Mouse (Mus musculus): ENCODE data around the gene Tmcc2. TPM values are rescaled to one million over a fixed set of nuclear protein-coding genes. Genes with fewer than 3 reads are reported as not detected.

Tmcc2 gene
- polyA plus RNA-seq, 1 experiment from 2014 or later = 10.5 TPM

GRCm38 (mm10) chr1:132334178-132334801, 56.8 kb downstream of the Tmcc2 start:
- no peak overlapping the region for H3K9ac ChIP-seq
- no peak overlapping the region for H3K4me2 ChIP-seq
- H3K27ac ChIP-seq = 0 out of 2 replicates have a peak overlapping the region, but pooled peaks have one; percentile 41
- ATAC-seq (ENCODE audit: insufficient number of reproducible peaks, insufficient read depth, low FRiP score, low TSS enrichment, low read depth) = no peak
- no peaks in the 10 kb centered on the region for H3K27me3 ChIP-seq
- H3K36me3 ChIP-seq = no peaks in the 10 kb centered on the region
- 26% methylated on average over 6 of the region's 6 CpGs for WGBS
- H3K9me3 ChIP-seq = no peaks in the 10 kb centered on the region
- H3K4me3 ChIP-seq = no peak overlapping the region
- peaks cover 23% of the 10 kb centered on the region for H3K4me1 ChIP-seq

GRCm38 (mm10) chr1:132333675-132334141, 57.4 kb downstream of the Tmcc2 start:
- H3K4me1 ChIP-seq = peaks cover 23% of the 10 kb centered on the region
- H3K27me3 ChIP-seq = no peaks in the 10 kb centered on the region
- H3K9me3 ChIP-seq = no peaks in the 10 kb centered on the region
- H3K9ac ChIP-seq = no peak overlapping the region
- peak; percentile 43 for ATAC-seq (ENCODE audit: insufficient number of reproducible peaks, insufficient read depth, low FRiP score, low TSS enrichment, low read depth)
- no peak overlapping the region for H3K4me2 ChIP-seq
- 7% methylated on average over 4 of the region's 4 CpGs for WGBS
- H3K36me3 ChIP-seq = no peaks in the 10 kb centered on the region
- H3K4me3 ChIP-seq = no peak overlapping the region
- H3K27ac ChIP-seq = 0 out of 2 replicates have a peak overlapping the region, but pooled peaks have one; percentile 11

- Histone ChIP-seq H3K4me3 (no peak overlapping the region), H3K4me1 (peaks cover 23% of the 10 kb centered on the region), H3K36me3 (no peaks in the 10 kb centered on the region), H3K27me3 (no peaks in the 10 kb centered on the region), H3K9me3 (no peaks in the 10 kb centered on the region), H3K27ac (0 out of 2 replicates have a peak overlapping the region, but pooled peaks have one; percentile 11), H3K9ac (no peak overlapping the region), H3K4me2 (no peak overlapping the region)
- no peak for ATAC-seq (ENCODE audit: insufficient number of reproducible peaks, insufficient read depth, low FRiP score, low TSS enrichment, low read depth)
- 26% methylated on average over 2 of the region's 2 CpGs for WGBS
Observed at GRCm38 (mm10) chr1:132333201-132333600, 57.9 kb downstream of the Tmcc2 start.

- Histone ChIP-seq H3K27ac (no peak overlapping the region), H3K4me3 (no peak overlapping the region), H3K9ac (no peak overlapping the region), H3K36me3 (no peaks in the 10 kb centered on the region), H3K27me3 (no peaks in the 10 kb centered on the region), H3K4me2 (no peak overlapping the region), H3K4me1 (peaks cover 34% of the 10 kb centered on the region), H3K9me3 (no peaks in the 10 kb centered on the region)
- 84% methylated on average over 17 of the region's 17 CpGs for WGBS
- ATAC-seq (ENCODE audit: insufficient number of reproducible peaks, insufficient read depth, low FRiP score, low TSS enrichment, low read depth) = no peak
Observed at GRCm38 (mm10) chr1:132331283-132331682, 59.8 kb downstream of the Tmcc2 start.

- Histone ChIP-seq H3K9me3 (no peaks in the 10 kb centered on the region), H3K4me1 (peaks cover 30% of the 10 kb centered on the region), H3K4me3 (no peak overlapping the region), H3K27ac (no peak overlapping the region), H3K4me2 (no peak overlapping the region), H3K36me3 (no peaks in the 10 kb centered on the region), H3K27me3 (no peaks in the 10 kb centered on the region), H3K9ac (no peak overlapping the region)
- no peak for ATAC-seq (ENCODE audit: insufficient number of reproducible peaks, insufficient read depth, low FRiP score, low TSS enrichment, low read depth)
- WGBS = 88% methylated on average over 15 of the region's 15 CpGs
Observed at GRCm38 (mm10) chr1:132330397-132330796, 60.7 kb downstream of the Tmcc2 start.

GRCm38 (mm10) chr1:132329656-132330055, 61.4 kb downstream of the Tmcc2 start:
- Histone ChIP-seq H3K27me3 (no peaks in the 10 kb centered on the region), H3K4me2 (no peak overlapping the region), H3K27ac (no peak overlapping the region), H3K4me3 (no peak overlapping the region), H3K9me3 (no peaks in the 10 kb centered on the region), H3K4me1 (peaks cover 25% of the 10 kb centered on the region), H3K9ac (no peak overlapping the region), H3K36me3 (no peaks in the 10 kb centered on the region)
- 79% methylated on average over 7 of the region's 7 CpGs for WGBS
- no peak for ATAC-seq (ENCODE audit: insufficient number of reproducible peaks, insufficient read depth, low FRiP score, low TSS enrichment, low read depth)

GRCm38 (mm10) chr1:132328565-132328964, 62.5 kb downstream of the Tmcc2 start:
- WGBS = 72% methylated on average over 3 of the region's 3 CpGs
- Histone ChIP-seq H3K27me3 (no peaks in the 10 kb centered on the region), H3K4me3 (no peak overlapping the region), H3K9me3 (no peaks in the 10 kb centered on the region), H3K27ac (no peak overlapping the region), H3K4me1 (peaks cover 18% of the 10 kb centered on the region), H3K9ac (no peak overlapping the region), H3K4me2 (no peak overlapping the region), H3K36me3 (no peaks in the 10 kb centered on the region)
- ATAC-seq (ENCODE audit: insufficient number of reproducible peaks, insufficient read depth, low FRiP score, low TSS enrichment, low read depth) = no peak

GRCm38 (mm10) chr1:132327477-132327876, 63.6 kb downstream of the Tmcc2 start:
- Histone ChIP-seq H3K4me2 (no peak overlapping the region), H3K9ac (no peak overlapping the region), H3K4me3 (no peak overlapping the region), H3K27ac (no peak overlapping the region), H3K9me3 (no peaks in the 10 kb centered on the region), H3K27me3 (no peaks in the 10 kb centered on the region), H3K36me3 (no peaks in the 10 kb centered on the region), H3K4me1 (peaks cover 19% of the 10 kb centered on the region)
- 81% methylated on average over 17 of the region's 17 CpGs for WGBS
- no peak for ATAC-seq (ENCODE audit: insufficient number of reproducible peaks, insufficient read depth, low FRiP score, low TSS enrichment, low read depth)

- ATAC-seq (ENCODE audit: insufficient number of reproducible peaks, insufficient read depth, low FRiP score, low TSS enrichment, low read depth) = no peak
- 54% methylated on average over 9 of the region's 9 CpGs for WGBS
- Histone ChIP-seq H3K4me3 (no peak overlapping the region), H3K4me2 (no peak overlapping the region), H3K27ac (no peak overlapping the region), H3K36me3 (no peaks in the 10 kb centered on the region), H3K27me3 (no peaks in the 10 kb centered on the region), H3K9ac (no peak overlapping the region), H3K9me3 (no peaks in the 10 kb centered on the region), H3K4me1 (peaks cover 21% of the 10 kb centered on the region)
Observed at GRCm38 (mm10) chr1:132326777-132327176, 64.3 kb downstream of the Tmcc2 start.

GRCm38 (mm10) chr1:132322711-132323542, 68.2 kb downstream of the Tmcc2 start:
- H3K4me3 ChIP-seq = no peak overlapping the region
- peak; percentile 44 for ATAC-seq (ENCODE audit: insufficient number of reproducible peaks, insufficient read depth, low FRiP score, low TSS enrichment, low read depth)

GRCm38 (mm10) chr1:132321821-132322580, 69.1 kb downstream of the Tmcc2 start:
- 0 out of 2 replicates have a peak overlapping the region, but pooled peaks have one; percentile 1 for H3K4me2 ChIP-seq
- no peak overlapping the region for H3K4me3 ChIP-seq
- WGBS = 60% methylated on average over 7 of the region's 7 CpGs
- 0 out of 2 replicates have a peak overlapping the region, but pooled peaks have one; percentile 13 for H3K27ac ChIP-seq
- peak overlapping the region; percentile 21; the same call in 1 of the 2 replicates for H3K9ac ChIP-seq
- no peak for ATAC-seq (ENCODE audit: insufficient number of reproducible peaks, insufficient read depth, low FRiP score, low TSS enrichment, low read depth)
- peaks cover 20% of the 10 kb centered on the region for H3K27me3 ChIP-seq
- H3K4me1 ChIP-seq = peaks cover 29% of the 10 kb centered on the region
- H3K9me3 ChIP-seq = no peaks in the 10 kb centered on the region
- H3K36me3 ChIP-seq = no peaks in the 10 kb centered on the region

More at GRCm38 (mm10) chr1:132322711-132323542, 68.2 kb downstream of the Tmcc2 start:
- peaks cover 10% of the 10 kb centered on the region for H3K27me3 ChIP-seq
- no peaks in the 10 kb centered on the region for H3K36me3 ChIP-seq
- peak overlapping the region; percentile 21; the same call in 1 of the 2 replicates for H3K9ac ChIP-seq
- H3K9me3 ChIP-seq = no peaks in the 10 kb centered on the region
- H3K4me2 ChIP-seq = peak overlapping the region; percentile 1; the same call in 1 of the 2 replicates
- H3K4me1 ChIP-seq = peaks cover 33% of the 10 kb centered on the region
- peak overlapping the region; percentile 64 for H3K27ac ChIP-seq
- WGBS = 27% methylated on average over 13 of the region's 13 CpGs

Data from embryonic facial prominence, embryonic 13.5 days (tissue).